Comparison of ENCODE assay signal across 14 mouse cellular contexts in the genomic region with DNA sequence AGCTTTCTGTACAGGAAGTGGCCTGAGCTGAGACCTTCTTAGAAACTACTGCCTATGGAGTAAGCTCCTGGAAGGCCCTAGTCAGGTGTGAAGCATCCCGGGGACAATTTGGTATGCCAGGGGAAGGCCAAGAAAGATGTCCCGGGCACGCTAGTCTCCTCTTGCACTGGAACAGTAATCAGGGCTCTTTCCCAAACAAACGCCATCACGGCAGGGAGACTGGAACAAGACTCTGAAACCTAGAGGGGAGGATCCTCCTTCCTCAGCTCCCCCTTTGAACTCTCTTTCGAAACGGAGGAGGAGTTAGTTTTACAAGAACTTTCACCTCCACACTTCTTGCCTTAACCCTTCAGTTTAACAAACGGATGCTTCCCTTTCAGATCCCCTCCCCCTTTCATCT. TPM values are rescaled to one million over a fixed set of nuclear protein-coding genes. Genes with fewer than 3 reads are reported as not detected.
DNase-seq lines count a peak whose midpoint lies in the region; ATAC-seq and TF ChIP-seq lines count a peak whose summit lies in the region.
"Had no signal": no experiment of that assay in that cellular context is flagged by ENCODE, and none has a peak within 500 bp of the region (broad histone marks: within the 10 kb centered on the region; RNA-seq: fewer than 3 reads in every experiment).

No protein-coding gene starts in this region.

- H3K9ac ChIP-seq in heart, embryonic 13.5 days: peak overlapping the region; percentile 77
- no peak overlapping the region for H3K9ac ChIP-seq in lung, postnatal 0 days (replicated peaks; ENCODE audit: low read depth)
- H3K9ac ChIP-seq in limb, embryonic 11.5 days (ENCODE audit: low read length): no peak overlapping the region
- H3K9ac ChIP-seq: forebrain, embryonic 12.5 days had no signal

- TF ChIP-seq EP300 in lung, postnatal 0 days (IDR thresholded peaks at IDR 0.05): no peak

- peak overlapping the region; percentile 67 for H3K27ac ChIP-seq in heart, embryonic 13.5 days (replicated peaks)
- H3K27ac ChIP-seq in lung, postnatal 0 days (ENCODE audit: low read length): peak overlapping the region; percentile 88
- H3K27ac ChIP-seq in limb, embryonic 11.5 days (replicated peaks; ENCODE audit: low read depth, low read length): no peak overlapping the region
- H3K27ac ChIP-seq: forebrain, embryonic 12.5 days had no signal

- peak overlapping the region; percentile 67 for H3K4me2 ChIP-seq in heart, embryonic 13.5 days
- peak overlapping the region; percentile 63 for H3K4me2 ChIP-seq in lung, postnatal 0 days (replicated peaks; ENCODE audit: low read depth, low read length)
- peak overlapping the region; percentile 3; the same call in 1 of the 2 replicates for H3K4me2 ChIP-seq in limb, embryonic 11.5 days (ENCODE audit: low read depth, severe bottlenecking)
- H3K4me2 ChIP-seq: forebrain, embryonic 12.5 days had no signal

- TF ChIP-seq CTCF in lung, postnatal 0 days (IDR thresholded peaks at IDR 0.05): no peak

- no peak for ATAC-seq in heart, embryonic 13.5 days (ENCODE audit: extremely low read depth, insufficient number of reproducible peaks, low FRiP score, low TSS enrichment)
- ATAC-seq in lung, postnatal 0 days: peak; percentile 66
- no peak for ATAC-seq in limb, embryonic 11.5 days (ENCODE audit: insufficient number of reproducible peaks, low FRiP score, low TSS enrichment, low read depth)

- peaks cover 4% of the 10 kb centered on the region for H3K4me1 ChIP-seq in heart, embryonic 13.5 days
- peaks cover 7% of the 10 kb centered on the region; the same call in 1 of the 2 replicates for H3K4me1 ChIP-seq in lung, postnatal 0 days (ENCODE audit: insufficient read depth, low read depth, low read length)
- peaks cover 15% of the 10 kb centered on the region for H3K4me1 ChIP-seq in limb, embryonic 11.5 days (ENCODE audit: control insufficient read depth, insufficient read depth, low read length)
- H3K4me1 ChIP-seq: forebrain, embryonic 12.5 days had no signal

- peaks cover 100% of the 10 kb centered on the region for H3K27me3 ChIP-seq in heart, embryonic 13.5 days (replicated peaks)
- peaks cover 7% of the 10 kb centered on the region; the same call in 1 of the 2 replicates for H3K27me3 ChIP-seq in lung, postnatal 0 days (replicated peaks; ENCODE audit: insufficient read depth, low read length)
- H3K27me3 ChIP-seq in limb, embryonic 11.5 days (ENCODE audit: control insufficient read depth, insufficient read depth, low read length): peaks cover 97% of the 10 kb centered on the region

- intact Hi-C loops in heart, postnatal 25 days (cut with DNase I): no loop called here

- no peak for DNase-seq in heart, postnatal 25 days (ENCODE audit: low spot score)
- peak; percentile 85 for DNase-seq in lung, postnatal 0 days (ENCODE audit: low spot score)
- DNase-seq in lung, postnatal 36 days: no peak
- no peak for DNase-seq in limb, embryonic 11.5 days (ENCODE audit: low spot score)
- no peak for DNase-seq in urinary bladder, postnatal 10 days (ENCODE audit: low spot score)
- no peak for DNase-seq in left cerebral cortex, adult 18-20 months (ENCODE audit: low spot score in 2 of 2)
- no peak for DNase-seq in thymus, postnatal 14 days
- DNase-seq: B cell, adult 2 months; left cerebral cortex, postnatal 4 days; midbrain, embryonic 14.5 days had no signal

- H3K4me3 ChIP-seq in heart, embryonic 13.5 days: peak overlapping the region; percentile 50
- peak overlapping the region; percentile 49; the same call in 1 of the 2 replicates for H3K4me3 ChIP-seq in lung, postnatal 0 days (ENCODE audit: low read depth, low read length)
- H3K4me3 ChIP-seq in limb, embryonic 11.5 days (ENCODE audit: low read depth, low read length): peak overlapping the region; percentile 37; the same call in 1 of the 2 replicates
- H3K4me3 ChIP-seq: forebrain, embryonic 12.5 days had no signal

- no peaks in the 10 kb centered on the region for H3K36me3 ChIP-seq in heart, embryonic 13.5 days
- H3K36me3 ChIP-seq in lung, postnatal 0 days (ENCODE audit: insufficient read depth, low read length): no peaks in the 10 kb centered on the region
- H3K36me3 ChIP-seq in limb, embryonic 11.5 days (ENCODE audit: control insufficient read depth, insufficient read depth, low read length): no peaks in the 10 kb centered on the region
- H3K36me3 ChIP-seq: forebrain, embryonic 12.5 days had no signal

- no peaks in the 10 kb centered on the region for H3K9me3 ChIP-seq in heart, embryonic 13.5 days
- H3K9me3 ChIP-seq in lung, postnatal 0 days (ENCODE audit: low read length): no peaks in the 10 kb centered on the region
- H3K9me3 ChIP-seq in limb, embryonic 11.5 days (ENCODE audit: control insufficient read depth, low read length): no peaks in the 10 kb centered on the region
- H3K9me3 ChIP-seq: forebrain, embryonic 12.5 days had no signal

- WGBS in heart, embryonic 13.5 days: 2% methylated on average over 8 of the region's 8 CpGs
- WGBS in lung, postnatal 0 days: 22% methylated on average over 8 of the region's 8 CpGs
- 1% methylated on average over 8 of the region's 8 CpGs for WGBS in limb, embryonic 11.5 days

RNA-seq across cellular contexts. Expression of a gene that starts 9.0 kb away (rescaled TPM):
- polyA plus RNA-seq in heart, embryonic 13.5 days (2015; fragmentation: Nextera tagmentation; extraction: Ambion mirVana): 0.31 and 1.1 TPM in 2 replicates
- total RNA-seq in heart, postnatal 25 days (2021): under 1 TPM; 0.36 to 0.45 TPM
- polyA plus RNA-seq in lung, postnatal 0 days (2015; fragmentation: Nextera tagmentation; extraction: Ambion mirVana): 1.5 and 2.2 TPM in 2 replicates
- polyA plus RNA-seq in limb, embryonic 11.5 days (2014; fragmentation: Nextera tagmentation; extraction: Ambion mirVana): 0.68 and 0.78 TPM in 2 replicates
- total RNA-seq in left cerebral cortex, adult 18-20 months (2021): not detected
- total RNA-seq: left cerebral cortex, postnatal 4 days had no signal
- polyA plus RNA-seq: cortical plate, adult 2 months; forebrain, embryonic 12.5 days; midbrain, embryonic 14.5 days had no signal

RNA-seq across cellular contexts. Expression of a gene that starts 14.0 kb away (rescaled TPM):
- 0.43 and 0.59 TPM in 2 replicates for polyA plus RNA-seq in heart, embryonic 13.5 days (2015; fragmentation: Nextera tagmentation; extraction: Ambion mirVana)
- under 1 TPM; 0.57 to 0.59 TPM for total RNA-seq in heart, postnatal 25 days (2021)
- polyA plus RNA-seq in lung, postnatal 0 days (2015; fragmentation: Nextera tagmentation; extraction: Ambion mirVana): 2.6 and 3.0 TPM in 2 replicates
- polyA plus RNA-seq in limb, embryonic 11.5 days (2014; fragmentation: Nextera tagmentation; extraction: Ambion mirVana): 0.33 and 0.45 TPM in 2 replicates
- total RNA-seq in left cerebral cortex, adult 18-20 months (2021): not detected
- total RNA-seq: left cerebral cortex, postnatal 4 days had no signal
- polyA plus RNA-seq: cortical plate, adult 2 months; forebrain, embryonic 12.5 days; midbrain, embryonic 14.5 days had no signal

RNA-seq across cellular contexts. Expression of a gene that starts 18.2 kb away (rescaled TPM):
- polyA plus RNA-seq in heart, embryonic 13.5 days (2015; fragmentation: Nextera tagmentation; extraction: Ambion mirVana): 3.6 and 5.9 TPM in 2 replicates
- total RNA-seq in heart, postnatal 25 days (2021): 1 to 10 TPM in 1 of 2 experiments, under 1 TPM in 1; 0.81 to 1.3 TPM
- polyA plus RNA-seq in lung, postnatal 0 days (2015; fragmentation: Nextera tagmentation; extraction: Ambion mirVana): 16.5 and 16.9 TPM in 2 replicates
- 7.5 and 10.7 TPM in 2 replicates for polyA plus RNA-seq in limb, embryonic 11.5 days (2014; fragmentation: Nextera tagmentation; extraction: Ambion mirVana)
- not detected for total RNA-seq in left cerebral cortex, adult 18-20 months (2021)
- total RNA-seq: left cerebral cortex, postnatal 4 days had no signal
- polyA plus RNA-seq: cortical plate, adult 2 months had no signal

RNA-seq across cellular contexts. Expression of a gene that starts 29.0 kb away (rescaled TPM):
- polyA plus RNA-seq in heart, embryonic 13.5 days (2015; fragmentation: Nextera tagmentation; extraction: Ambion mirVana): 3.8 and 5.5 TPM in 2 replicates
- total RNA-seq in heart, postnatal 25 days (2021): under 1 TPM; 0.10 to 0.14 TPM
- 16.8 and 17.3 TPM in 2 replicates for polyA plus RNA-seq in lung, postnatal 0 days (2015; fragmentation: Nextera tagmentation; extraction: Ambion mirVana)
- 2.1 and 2.6 TPM in 2 replicates for polyA plus RNA-seq in limb, embryonic 11.5 days (2014; fragmentation: Nextera tagmentation; extraction: Ambion mirVana)
- total RNA-seq in left cerebral cortex, adult 18-20 months (2021): not detected
- total RNA-seq: left cerebral cortex, postnatal 4 days had no signal
- polyA plus RNA-seq: cortical plate, adult 2 months; forebrain, embryonic 12.5 days; midbrain, embryonic 14.5 days had no signal

RNA-seq across cellular contexts. Expression of a gene that starts 33.4 kb away (rescaled TPM):
- polyA plus RNA-seq in heart, embryonic 13.5 days (2015; fragmentation: Nextera tagmentation; extraction: Ambion mirVana): 0.17 and 0.18 TPM in 2 replicates
- not detected for total RNA-seq in heart, postnatal 25 days (2021)
- polyA plus RNA-seq in lung, postnatal 0 days (2015; fragmentation: Nextera tagmentation; extraction: Ambion mirVana): not detected in 2 replicates
- 0.58 TPM in 1 of 2 replicates, not detected in the other for polyA plus RNA-seq in limb, embryonic 11.5 days (2014; fragmentation: Nextera tagmentation; extraction: Ambion mirVana)
- not detected for total RNA-seq in left cerebral cortex, adult 18-20 months (2021)
- total RNA-seq: hematopoietic stem cell, adult 5-6 weeks; left cerebral cortex, postnatal 4 days had no signal
- polyA plus RNA-seq: cortical plate, adult 2 months; forebrain, embryonic 12.5 days; midbrain, embryonic 14.5 days had no signal

Comparison
In these comparisons a context has a peak if more than half of its experiments do, and no peak if none do; other contexts are left out.
1. H3K4me2 ChIP-seq: peak in every context shown above with its lines; median percentile 67 in heart, embryonic 13.5 days; 63 in lung, postnatal 0 days; 3 in limb, embryonic 11.5 days.